Mouse (Mus musculus) limb, embryonic 15.5 days (tissue): ENCODE measurements around the gene Hs6st3. TPM values are rescaled to one million over a fixed set of nuclear protein-coding genes. Genes with fewer than 3 reads are reported as not detected.
A peak's percentile ranks its signal among the peaks of the same experiment; 100 is the strongest.

ENCODE experiments used
- ATAC-seq: fragments of 200-750 bp; cut with Nextera tagmentation; 2 replicates; pipeline ENCODE4 v1.8.0; 2017; ENCODE audit warnings: low read depth, moderate TSS enrichment; ENCODE audit not compliant: insufficient number of reproducible peaks, low FRiP score, low TSS enrichment
- H3K27ac ChIP-seq: fragments of 300-500 bp; sonication (generic); 2 replicates; pipeline ENCODE4 v1.5.1; 2015; ENCODE audit warnings: moderate library complexity, mild to moderate bottlenecking, inconsistent platforms
- H3K27me3 ChIP-seq: fragments of 300-500 bp; sonication (generic); 2 replicates; pipeline ENCODE4 v1.6.1; 2015; ENCODE audit warnings: inconsistent platforms
- H3K36me3 ChIP-seq: fragments of 300-500 bp; sonication (generic); 2 replicates; pipeline ENCODE4 v1.6.1; 2015; ENCODE audit warnings: inconsistent platforms
- H3K4me1 ChIP-seq: fragments of 300-500 bp; sonication (generic); 2 replicates; pipeline ENCODE4 v1.6.1; 2015; ENCODE audit warnings: inconsistent platforms
- H3K4me2 ChIP-seq: fragments of 300-500 bp; sonication (generic); 2 replicates; pipeline ENCODE4 v1.6.1; 2015; ENCODE audit warnings: mild to moderate bottlenecking, inconsistent platforms
- H3K4me3 ChIP-seq: fragments of 300-500 bp; sonication (generic); 2 replicates; pipeline ENCODE4 v1.5.1; 2015; ENCODE audit warnings: mild to moderate bottlenecking, inconsistent platforms
- H3K9ac ChIP-seq: fragments of 300-500 bp; sonication (generic); 2 replicates; pipeline ENCODE4 v1.6.1; 2015; ENCODE audit warnings: inconsistent platforms
- H3K9me3 ChIP-seq: fragments of 300-500 bp; sonication (generic); 2 replicates; pipeline ENCODE4 v1.6.1; 2016; ENCODE audit warnings: inconsistent platforms
- WGBS: fragments of 180-500 bp; shearing (Covaris S2); methylation state at CpG from one replicate; pipeline ENCODE4 v1.1.7; 2015; 5-methylcytosine and 5-hydroxymethylcytosine counted together
- polyA plus RNA-seq: library from polyadenylated mRNA; unstranded; fragments of >200 nt; fragmentation: Nextera tagmentation; extraction: Ambion mirVana; gene quantifications from 2 replicates; pipeline ENCODE4 v1.2.1, GENCODE M21; 2015

Gene Hs6st3
- polyA plus RNA-seq, 1 experiment from 2014 or later, result 0.24 TPM

DNA sequence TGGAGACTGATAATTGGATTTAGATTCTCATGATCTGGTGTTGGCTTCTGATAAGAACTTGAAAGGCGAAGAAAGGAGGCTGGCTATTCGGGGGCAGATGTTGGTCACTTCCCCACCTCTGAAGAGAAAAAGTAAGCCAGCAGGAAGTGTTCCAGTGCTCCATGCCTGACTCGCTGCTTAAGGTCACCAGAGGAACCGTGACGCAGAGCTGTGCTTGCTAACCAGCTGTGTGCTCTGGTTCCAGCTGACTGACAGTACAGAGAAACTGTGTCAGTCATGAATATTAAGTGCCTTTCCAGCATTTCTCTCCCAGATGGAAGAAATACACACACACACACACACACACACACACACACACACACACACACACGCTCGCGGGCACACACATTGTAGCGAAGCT is 694.8 kb downstream of the Hs6st3 start:
- Histone ChIP-seq H3K9me3 (no peaks in the 10 kb centered on the region), H3K4me2 (no peak overlapping the region), H3K27ac (no peak overlapping the region), H3K9ac (no peak overlapping the region), H3K27me3 (no peaks in the 10 kb centered on the region), H3K4me1 (peaks cover 9% of the 10 kb centered on the region; the same call in 1 of the 2 replicates), H3K4me3 (no peak overlapping the region), H3K36me3 (no peaks in the 10 kb centered on the region)
- 54% methylated on average over 9 of the region's 9 CpGs for WGBS
- ATAC-seq, result no peak

DNA sequence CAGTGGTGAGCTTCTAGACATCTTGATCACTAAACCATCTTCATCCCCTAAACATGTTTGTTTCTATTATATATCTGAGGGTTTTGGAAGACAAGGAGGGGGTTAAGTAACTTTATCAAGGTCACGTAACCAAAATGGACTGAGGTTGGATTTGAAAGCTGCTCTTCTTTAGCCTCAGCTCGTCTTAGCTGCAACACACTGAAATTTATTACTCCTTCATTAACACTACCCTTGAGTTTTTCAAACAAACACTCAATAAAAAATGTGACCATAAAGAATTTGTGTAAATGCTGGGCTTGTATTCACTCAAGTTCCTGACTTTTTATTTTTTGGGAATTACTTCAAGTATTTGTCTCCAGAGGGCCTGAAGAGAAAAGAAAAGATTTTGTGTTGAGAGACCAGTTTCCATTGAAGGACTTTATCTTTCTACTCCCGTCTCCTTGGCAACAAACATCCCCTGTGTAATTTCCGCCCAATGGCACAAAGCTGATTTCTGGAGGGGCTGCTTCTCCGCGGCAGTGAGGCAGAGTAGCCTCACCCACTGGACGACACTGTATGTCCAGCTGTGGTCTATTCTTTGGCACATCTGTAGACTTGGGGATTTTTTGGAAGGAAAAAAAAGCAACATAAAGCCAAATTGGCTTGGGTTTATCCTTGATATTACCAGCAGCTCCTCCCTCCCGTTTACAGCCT is 696.0 kb downstream of the Hs6st3 start:
- Histone ChIP-seq H3K4me1 (peaks cover 13% of the 10 kb centered on the region; the same call in 1 of the 2 replicates), H3K4me2 (no peak overlapping the region), H3K36me3 (no peaks in the 10 kb centered on the region), H3K9ac (no peak overlapping the region), H3K9me3 (no peaks in the 10 kb centered on the region), H3K27ac (no peak overlapping the region), H3K4me3 (no peak overlapping the region), H3K27me3 (no peaks in the 10 kb centered on the region)
- ATAC-seq, result no peak
- 52% methylated on average over 8 of the region's 8 CpGs for WGBS

DNA sequence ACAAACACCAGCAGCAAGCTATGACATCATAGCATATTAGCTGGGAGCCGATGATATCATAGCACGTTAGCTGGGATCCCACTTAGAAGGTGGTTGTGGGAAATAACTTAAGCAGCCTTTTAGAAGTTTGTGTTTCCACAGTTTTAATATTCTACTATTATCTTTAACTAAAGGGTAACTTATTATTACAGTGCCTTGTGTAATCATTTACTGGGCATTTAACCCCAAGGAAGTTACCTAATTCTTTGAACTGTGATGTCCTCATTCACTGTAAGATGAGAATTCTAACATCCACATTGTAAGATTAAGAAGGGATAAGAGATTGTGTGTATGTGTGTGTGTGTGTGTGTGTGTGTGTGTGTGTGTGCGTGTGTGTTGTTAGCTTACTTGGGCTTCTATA is 697.9 kb downstream of the Hs6st3 start:
- 88% methylated on average over 3 of the region's 3 CpGs for WGBS

DNA sequence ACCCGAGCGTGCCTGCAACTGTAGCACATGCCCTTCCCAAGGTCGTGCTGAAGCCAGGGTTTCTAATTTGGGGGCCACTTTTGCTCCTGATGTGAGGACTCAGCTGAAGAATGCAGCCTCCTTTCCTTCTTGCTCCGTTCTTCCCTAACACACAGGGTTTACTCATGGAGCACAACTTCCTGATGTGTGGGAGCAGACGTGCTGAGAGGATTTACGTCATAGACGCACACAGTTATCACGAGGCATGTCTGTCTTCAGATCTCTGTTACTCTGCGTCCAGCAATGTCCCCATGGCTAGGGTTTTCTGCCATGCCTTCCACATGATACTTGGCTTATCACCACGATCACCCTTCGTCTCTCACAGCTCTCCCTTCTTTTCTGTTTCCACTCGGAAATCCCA is 709.4 kb downstream of the Hs6st3 start:
- Histone ChIP-seq H3K4me3 (no peak overlapping the region), H3K27me3 (no peaks in the 10 kb centered on the region), H3K4me1 (peaks cover 4% of the 10 kb centered on the region), H3K9ac (no peak overlapping the region), H3K27ac (no peak overlapping the region), H3K4me2 (no peak overlapping the region), H3K36me3 (no peaks in the 10 kb centered on the region), H3K9me3 (no peaks in the 10 kb centered on the region)
- 61% methylated on average over 12 of the region's 12 CpGs for WGBS
- no peak for ATAC-seq

More for the DNA sequence above, 697.9 kb downstream of the Hs6st3 start:
- no peak overlapping the region for H3K4me3 ChIP-seq
- no peaks in the 10 kb centered on the region for H3K36me3 ChIP-seq
- H3K4me1 ChIP-seq, result peaks cover 13% of the 10 kb centered on the region; the same call in 1 of the 2 replicates
- no peak overlapping the region for H3K4me2 ChIP-seq
- H3K27me3 ChIP-seq, result no peaks in the 10 kb centered on the region
- H3K9me3 ChIP-seq, result no peaks in the 10 kb centered on the region
- no peak overlapping the region for H3K27ac ChIP-seq
- ATAC-seq, result no peak
- no peak overlapping the region for H3K9ac ChIP-seq

DNA sequence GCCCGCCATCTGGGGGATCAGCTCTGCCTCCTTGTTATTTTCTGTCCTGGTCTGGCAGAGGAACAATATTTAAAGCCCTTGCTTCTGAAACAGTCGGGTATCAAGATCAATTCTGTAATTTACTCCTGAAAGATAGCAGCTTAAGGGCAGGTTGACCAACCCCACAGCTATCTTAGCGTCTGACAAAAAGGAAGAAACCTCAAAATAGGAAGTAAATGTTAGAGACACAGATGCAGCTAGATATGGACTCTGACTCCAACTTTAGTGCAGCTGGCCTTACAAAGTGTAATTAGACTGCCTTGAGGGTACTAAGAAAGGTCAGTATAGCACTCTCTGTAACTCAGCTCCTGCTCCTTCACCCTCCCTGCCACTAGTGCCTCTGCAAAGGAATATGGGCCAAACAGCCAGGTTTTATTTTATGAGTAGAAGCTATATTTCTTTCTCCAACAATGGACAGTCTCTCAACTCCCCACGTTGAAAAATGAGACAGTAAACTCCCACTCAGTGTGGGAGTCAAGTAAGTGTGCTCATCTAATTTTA is 710.7 kb downstream of the Hs6st3 start:
- Histone ChIP-seq H3K9ac (no peak overlapping the region), H3K27me3 (no peaks in the 10 kb centered on the region), H3K36me3 (no peaks in the 10 kb centered on the region), H3K4me3 (no peak overlapping the region), H3K4me2 (no peak overlapping the region), H3K4me1 (peaks cover 4% of the 10 kb centered on the region), H3K9me3 (no peaks in the 10 kb centered on the region), H3K27ac (no peak overlapping the region)
- no peak for ATAC-seq
- WGBS, result 53% methylated on average over 4 of the region's 4 CpGs

DNA sequence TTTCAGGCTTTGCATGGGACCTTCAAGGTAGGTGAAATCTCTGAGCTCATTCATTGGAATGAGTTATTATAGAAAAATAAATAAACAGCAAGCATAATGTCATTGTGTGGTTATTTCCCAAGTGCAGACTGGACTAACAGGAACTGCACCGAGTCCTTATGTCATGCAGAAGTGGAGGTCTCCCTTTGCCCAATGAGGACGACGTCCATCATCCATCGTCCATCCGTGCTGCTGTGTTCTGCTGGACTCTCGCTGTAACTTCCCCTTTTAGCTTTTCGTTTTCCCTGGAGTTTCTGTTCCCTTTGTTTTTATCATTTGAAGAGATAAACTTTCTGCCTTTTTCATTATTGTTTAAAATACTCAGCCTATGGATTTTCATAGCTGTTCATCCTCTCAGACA is 711.2 kb downstream of the Hs6st3 start:
- H3K4me1 ChIP-seq, result peaks cover 4% of the 10 kb centered on the region
- WGBS, result 89% methylated on average over 7 of the region's 7 CpGs

DNA sequence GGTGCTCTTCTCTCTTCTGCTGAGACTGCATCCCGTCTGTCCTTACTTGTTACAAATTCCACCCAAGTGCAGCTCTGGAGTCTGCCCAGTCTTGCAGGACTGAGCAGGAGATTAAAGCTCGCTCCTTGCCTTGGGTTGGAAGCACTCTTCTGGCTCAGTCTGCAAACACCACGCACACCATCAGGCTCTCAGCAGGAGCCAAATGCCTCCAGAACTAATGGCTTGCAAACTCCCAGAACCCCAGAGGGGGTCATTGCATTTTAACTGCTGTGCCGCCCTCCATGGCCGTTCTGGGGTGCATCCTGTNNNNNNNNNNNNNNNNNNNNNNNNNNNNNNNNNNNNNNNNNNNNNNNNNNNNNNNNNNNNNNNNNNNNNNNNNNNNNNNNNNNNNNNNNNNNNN is 714.0 kb downstream of the Hs6st3 start:
- Histone ChIP-seq H3K4me2 (peak overlapping the region; percentile 38), H3K9me3 (no peaks in the 10 kb centered on the region), H3K4me1 (peaks cover 4% of the 10 kb centered on the region), H3K27ac (peak overlapping the region; percentile 38; the same call in 1 of the 2 replicates), H3K27me3 (0 out of 2 replicates have a peak, but pooled peaks cover 6% of the 10 kb centered on the region), H3K9ac (no peak overlapping the region), H3K36me3 (no peaks in the 10 kb centered on the region), H3K4me3 (no peak overlapping the region)
- WGBS, result 2% methylated on average over 5 of the region's 5 CpGs
- ATAC-seq, result no peak

More for the DNA sequence above, 711.2 kb downstream of the Hs6st3 start:
- no peaks in the 10 kb centered on the region for H3K36me3 ChIP-seq
- no peak overlapping the region for H3K27ac ChIP-seq
- ATAC-seq, result no peak
- H3K4me2 ChIP-seq, result no peak overlapping the region
- H3K9me3 ChIP-seq, result no peaks in the 10 kb centered on the region
- no peak overlapping the region for H3K4me3 ChIP-seq
- no peaks in the 10 kb centered on the region for H3K27me3 ChIP-seq
- no peak overlapping the region for H3K9ac ChIP-seq

DNA sequence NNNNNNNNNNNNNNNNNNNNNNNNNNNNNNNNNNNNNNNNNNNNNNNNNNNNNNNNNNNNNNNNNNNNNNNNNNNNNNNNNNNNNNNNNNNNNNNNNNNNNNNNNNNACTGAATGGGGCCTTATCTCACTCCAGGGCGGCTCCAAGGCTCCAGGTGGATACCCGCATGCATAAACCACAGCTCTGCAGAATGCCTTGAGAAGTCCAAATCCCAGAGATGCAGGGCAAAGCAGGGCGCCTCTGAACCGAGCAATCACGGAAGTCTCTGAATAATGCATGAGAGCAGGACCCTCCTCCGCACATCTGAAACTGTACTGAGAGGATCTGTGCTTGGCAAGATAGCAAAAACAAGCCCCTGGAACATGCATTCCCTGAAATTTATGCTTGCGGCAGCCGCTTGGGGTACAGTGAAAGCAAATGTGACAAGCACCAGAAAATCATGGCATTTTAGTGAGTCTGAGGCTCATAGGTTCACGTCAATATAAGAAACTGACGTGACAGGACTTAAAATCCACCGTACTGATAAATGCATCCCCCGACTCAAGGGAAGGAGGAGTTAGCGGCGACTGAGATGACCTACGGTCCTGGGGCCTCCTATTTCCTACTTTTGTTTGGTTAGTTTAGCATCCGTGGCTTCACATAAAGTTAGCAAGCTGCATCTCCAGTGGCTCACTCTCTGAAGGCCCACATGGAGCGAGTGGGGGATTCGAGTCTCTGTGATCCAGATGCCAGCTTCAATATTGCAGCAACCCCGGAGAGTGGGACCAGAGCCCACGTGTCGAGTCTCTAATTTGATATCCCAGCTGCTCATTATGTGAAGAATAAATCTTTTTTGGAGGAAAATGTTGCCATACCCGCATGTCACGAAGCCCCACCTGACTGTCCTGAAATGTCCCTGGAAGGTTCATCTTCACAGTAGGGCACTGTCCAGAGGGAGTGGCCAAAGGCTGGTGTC is 719.5 kb downstream of the Hs6st3 start:
- Histone ChIP-seq H3K27ac (no peak overlapping the region), H3K4me2 (no peak overlapping the region), H3K9ac (no peak overlapping the region), H3K9me3 (no peaks in the 10 kb centered on the region), H3K4me1 (no peaks in the 10 kb centered on the region), H3K4me3 (no peak overlapping the region), H3K27me3 (peaks cover 12% of the 10 kb centered on the region; the same call in 1 of the 2 replicates), H3K36me3 (no peaks in the 10 kb centered on the region)
- 69% methylated on average over 23 of the region's 23 CpGs for WGBS
- ATAC-seq, result no peak

DNA sequence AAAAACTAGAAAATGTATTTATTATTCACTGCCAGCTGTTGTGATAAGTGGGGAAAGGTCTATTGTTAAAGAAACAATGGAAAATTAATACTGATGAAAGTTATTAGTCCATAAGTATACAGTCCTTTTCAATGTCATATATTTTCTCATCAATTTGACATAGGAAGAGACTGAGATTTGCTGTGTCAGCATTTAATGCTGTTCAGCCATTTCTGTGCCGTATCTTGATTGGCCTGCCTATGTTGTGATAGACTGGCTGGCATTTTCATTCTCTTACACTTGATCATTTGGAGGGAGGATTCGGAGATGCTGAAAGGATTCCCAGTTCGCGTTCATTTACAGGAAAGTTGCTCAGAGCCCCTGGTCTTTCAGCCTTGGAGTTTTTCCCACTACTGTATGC is 735.5 kb downstream of the Hs6st3 start:
- no peak for ATAC-seq

DNA sequence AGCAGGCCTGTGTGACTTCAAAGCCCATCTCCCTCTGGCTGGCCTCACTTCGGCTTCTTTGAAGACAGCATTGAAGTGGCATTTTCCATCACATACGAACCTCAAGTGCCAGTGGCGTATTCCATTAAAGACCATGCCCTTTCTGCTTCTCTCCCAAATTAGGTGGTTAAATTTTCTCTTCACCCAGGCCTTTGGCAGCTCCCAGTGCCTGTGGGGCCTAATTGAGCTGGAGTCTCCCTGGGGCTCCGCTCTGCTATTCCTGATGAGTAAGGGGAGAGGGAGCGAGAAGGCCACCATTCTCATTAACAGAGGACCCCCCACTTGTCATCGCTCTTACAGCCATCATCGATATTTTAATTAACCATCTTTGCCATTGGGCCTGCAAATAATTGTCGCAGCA is 754.8 kb downstream of the Hs6st3 start:
- ATAC-seq, result no peak
- 61% methylated on average over 8 of the region's 8 CpGs for WGBS
- Histone ChIP-seq H3K27ac (no peak overlapping the region), H3K36me3 (no peaks in the 10 kb centered on the region), H3K4me2 (no peak overlapping the region), H3K27me3 (no peaks in the 10 kb centered on the region), H3K4me1 (0 out of 2 replicates have a peak, but pooled peaks cover 2% of the 10 kb centered on the region), H3K9ac (no peak overlapping the region), H3K9me3 (no peaks in the 10 kb centered on the region), H3K4me3 (no peak overlapping the region)

More for the DNA sequence above, 735.5 kb downstream of the Hs6st3 start:
- Histone ChIP-seq H3K36me3 (no peaks in the 10 kb centered on the region), H3K9me3 (no peaks in the 10 kb centered on the region), H3K4me3 (no peak overlapping the region), H3K9ac (no peak overlapping the region), H3K4me1 (no peaks in the 10 kb centered on the region), H3K27me3 (no peaks in the 10 kb centered on the region), H3K27ac (no peak overlapping the region), H3K4me2 (no peak overlapping the region)
- WGBS, result 94% methylated on average over 4 of the region's 4 CpGs

DNA sequence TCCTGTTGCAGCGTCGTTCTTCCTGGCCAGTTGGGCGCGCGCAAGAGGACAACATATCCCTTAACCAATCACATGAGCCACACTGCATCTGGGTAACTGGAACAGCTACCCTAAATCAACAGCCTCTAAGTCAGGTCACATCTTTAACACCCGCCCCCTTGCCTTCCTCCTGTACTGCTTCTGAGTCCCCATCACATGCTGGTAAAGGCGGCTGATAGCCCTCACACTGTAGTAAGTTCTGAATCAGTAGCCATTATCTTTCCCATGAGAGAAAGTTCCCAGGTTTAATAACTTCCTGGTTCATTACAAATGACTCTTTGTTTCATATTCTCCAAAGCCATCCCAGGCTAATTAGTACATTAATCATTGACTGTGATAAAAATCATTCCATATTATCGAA is 757.0 kb downstream of the Hs6st3 start:
- no peak overlapping the region for H3K27ac ChIP-seq
- H3K36me3 ChIP-seq, result no peaks in the 10 kb centered on the region
- no peaks in the 10 kb centered on the region for H3K27me3 ChIP-seq
- H3K4me2 ChIP-seq, result no peak overlapping the region
- H3K4me1 ChIP-seq, result 0 out of 2 replicates have a peak, but pooled peaks cover 2% of the 10 kb centered on the region
- ATAC-seq, result no peak
- no peak overlapping the region for H3K4me3 ChIP-seq
- 90% methylated on average over 8 of the region's 8 CpGs for WGBS
- H3K9me3 ChIP-seq, result no peaks in the 10 kb centered on the region
- H3K9ac ChIP-seq, result no peak overlapping the region
